Mouse (Mus musculus): ENCODE results near the gene Fbxl21. TPM values are rescaled to one million over a fixed set of nuclear protein-coding genes. Genes with fewer than 3 reads are reported as not detected.

Gene Fbxl21
- total RNA-seq, 2 experiments from 2014 or later: 2.5 to 4.5 TPM

- DNase-seq: peak; percentile 52
Measured at GRCm38 (mm10) chr13:56581961-56582434, 59.7 kb downstream of the Fbxl21 start.

DNA sequence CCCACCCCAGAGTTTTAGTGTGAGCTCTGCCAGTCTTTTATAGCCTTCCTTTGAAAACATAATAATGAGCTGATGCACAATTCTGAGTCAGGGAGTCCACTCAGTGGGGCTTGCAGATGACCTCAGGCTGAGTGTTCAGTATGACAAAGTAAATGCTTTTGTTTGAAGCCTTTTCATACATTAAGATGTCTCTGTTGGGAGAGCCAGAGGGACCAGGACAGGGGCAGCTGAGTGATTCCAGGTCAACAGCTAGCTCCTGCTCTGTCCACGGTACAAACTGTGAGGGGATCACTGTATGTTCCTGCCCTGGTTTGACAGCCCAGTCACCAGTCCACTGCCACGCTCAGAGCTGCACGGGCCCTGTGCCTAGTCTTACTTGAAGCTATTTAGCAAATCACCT is 60.4 kb downstream of the Fbxl21 start:
- no peak for DNase-seq

GRCm38 (mm10) chr13:56586046-56586445 is 63.8 kb downstream of the Fbxl21 start:
- DNase-seq: no peak

Other genes starting within 250 kb of the Fbxl21 start
- gene Cxcl14, start 225.9 kb upstream of the Fbxl21 start, total RNA-seq (2021): 10 to 100 TPM; 15.0 to 16.3 TPM
- not detected for gene Gm3045, start 95.9 kb upstream of the Fbxl21 start, total RNA-seq (2021)
- gene Slc25a48, start 84.1 kb upstream of the Fbxl21 start, total RNA-seq (2021): 1 to 10 TPM; 4.1 to 4.5 TPM
- gene Il9, start 40.2 kb upstream of the Fbxl21 start, total RNA-seq (2021): not detected
- 10 to 100 TPM; 31.2 to 68.1 TPM for gene Lect2, start 26.0 kb downstream of the Fbxl21 start, total RNA-seq (2021)
- gene Tgfbi, start 87.1 kb downstream of the Fbxl21 start, total RNA-seq (2021): 10 to 100 TPM; 52.0 to 57.7 TPM
- 10 to 100 TPM; 51.6 to 59.0 TPM for gene Smad5, start 180.5 kb downstream of the Fbxl21 start, total RNA-seq (2021)
- under 1 TPM in 1 of 2 experiments, not detected in 1; 0.24 TPM for gene Gm45623, start 231.4 kb downstream of the Fbxl21 start, total RNA-seq (2021)

Measured in adrenal gland, postnatal 10 days (tissue).